In the genomic region with DNA sequence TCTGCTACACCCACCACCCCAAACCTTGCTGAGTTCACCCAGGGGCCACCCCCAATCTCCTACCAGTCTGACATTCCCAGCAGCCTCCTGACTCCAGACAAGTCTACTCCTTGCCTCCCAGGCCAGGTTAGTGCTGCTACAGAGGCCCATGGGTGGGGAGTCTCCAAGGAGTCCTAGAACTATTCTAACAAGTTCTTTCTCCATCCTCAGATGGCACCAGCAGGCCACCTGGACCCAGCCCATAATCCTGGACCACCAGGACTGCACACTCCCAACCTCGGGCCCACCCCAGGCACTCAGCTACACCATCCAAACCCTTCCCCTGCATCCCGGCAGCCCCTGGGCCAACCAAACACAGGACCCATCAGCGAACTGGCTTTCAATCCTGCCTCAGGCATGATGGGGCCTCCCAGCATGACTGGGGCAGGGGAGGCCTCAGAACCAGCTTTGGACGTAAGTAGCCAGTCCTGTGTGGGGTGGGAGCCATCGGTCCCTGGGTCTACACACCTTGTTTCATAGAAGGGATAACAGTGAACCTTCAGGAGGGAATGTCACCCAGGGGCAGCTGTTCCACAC, we compare ENCODE assay signal across 15 mouse cellular contexts. TPM values are rescaled to one million over a fixed set of nuclear protein-coding genes. Genes with fewer than 3 reads are reported as not detected.
DNase-seq lines count a peak whose midpoint lies in the region; ATAC-seq and TF ChIP-seq lines count a peak whose summit lies in the region.
"Had no signal": no experiment of that assay in that cellular context is flagged by ENCODE, and none has a peak within 500 bp of the region (broad histone marks: within the 10 kb centered on the region; RNA-seq: fewer than 3 reads in every experiment).

No protein-coding gene starts in this region.

- H3K4me1 ChIP-seq in heart, postnatal 0 days (ENCODE audit: control insufficient read depth, insufficient read depth) = peaks cover 34% of the 10 kb centered on the region
- peaks cover 30% of the 10 kb centered on the region for H3K4me1 ChIP-seq in lung, embryonic 16.5 days (replicated peaks; ENCODE audit: control insufficient read depth, insufficient read depth, low read length)
- peaks cover 34% of the 10 kb centered on the region for H3K4me1 ChIP-seq in stomach, embryonic 16.5 days (ENCODE audit: control insufficient read depth, insufficient read depth, low read length)

- no peak overlapping the region for H3K4me3 ChIP-seq in heart, postnatal 0 days (ENCODE audit: low read depth, low read length)
- no peak overlapping the region for H3K4me3 ChIP-seq in lung, embryonic 16.5 days (ENCODE audit: low read length)
- no peak overlapping the region for H3K4me3 ChIP-seq in stomach, embryonic 16.5 days (replicated peaks; ENCODE audit: low read length)
- H3K4me3 ChIP-seq: kidney, embryonic 15.5 days; liver, embryonic 12.5 days had no signal

- H3K36me3 ChIP-seq in heart, postnatal 0 days (replicated peaks; ENCODE audit: control insufficient read depth, insufficient read depth, low read length) = peaks cover 66% of the 10 kb centered on the region
- H3K36me3 ChIP-seq in lung, embryonic 16.5 days (ENCODE audit: control insufficient read depth, insufficient read depth, low read length) = peaks cover 41% of the 10 kb centered on the region
- peaks cover 16% of the 10 kb centered on the region for H3K36me3 ChIP-seq in stomach, embryonic 16.5 days (ENCODE audit: control insufficient read depth, insufficient read depth, low read length)

- no peak overlapping the region for H3K9ac ChIP-seq in heart, postnatal 0 days (replicated peaks; ENCODE audit: low read depth, low read length)
- no peak overlapping the region; the same call in 1 of the 2 replicates for H3K9ac ChIP-seq in lung, embryonic 16.5 days (ENCODE audit: low read length)
- H3K9ac ChIP-seq in stomach, embryonic 16.5 days (ENCODE audit: low read length) = peak overlapping the region; percentile 38
- H3K9ac ChIP-seq: kidney, embryonic 15.5 days; liver, embryonic 12.5 days had no signal

- DNase-seq in cerebellum, adult 9-10 months = peak; percentile 36
- DNase-seq in cerebellum, adult 11 months = no peak
- no peak for DNase-seq in heart, postnatal 0 days (ENCODE audit: low spot score)
- no peak for DNase-seq in heart, adult 18-20 months
- no peak for DNase-seq in lung, postnatal 36 days
- DNase-seq in urinary bladder, postnatal 10 days (ENCODE audit: low spot score) = no peak
- DNase-seq: cerebellum, adult 11-12 months; midbrain, embryonic 14.5 days; thymus, postnatal 25 days had no signal

- no peaks in the 10 kb centered on the region for H3K27me3 ChIP-seq in heart, postnatal 0 days (ENCODE audit: control insufficient read depth, insufficient read depth, low read length)
- H3K27me3 ChIP-seq in lung, embryonic 16.5 days (ENCODE audit: control insufficient read depth, insufficient read depth, low read depth, low read length) = no peaks in the 10 kb centered on the region
- H3K27me3 ChIP-seq in stomach, embryonic 16.5 days (ENCODE audit: control insufficient read depth, insufficient read depth, low read length) = no peaks in the 10 kb centered on the region
- H3K27me3 ChIP-seq: kidney, embryonic 15.5 days; liver, embryonic 12.5 days; Patski had no signal

- TF ChIP-seq CTCF in heart, postnatal 0 days (IDR thresholded peaks at IDR 0.05; ENCODE audit: low read depth) = no peak

- TF ChIP-seq EP300 in heart, postnatal 0 days (IDR thresholded peaks at IDR 0.05; ENCODE audit: low read depth) = no peak

- H3K27ac ChIP-seq in heart, postnatal 0 days (ENCODE audit: low read depth) = peak overlapping the region; percentile 91
- peak overlapping the region; percentile 75; the same call in 1 of the 2 replicates for H3K27ac ChIP-seq in lung, embryonic 16.5 days (ENCODE audit: low read length)
- peak overlapping the region; percentile 95; the same call in 1 of the 2 replicates for H3K27ac ChIP-seq in stomach, embryonic 16.5 days (ENCODE audit: low read length)
- H3K27ac ChIP-seq: liver, embryonic 12.5 days had no signal

- 90% methylated on average over 5 of the region's 5 CpGs for WGBS in heart, postnatal 0 days
- 91% methylated on average over 5 of the region's 5 CpGs for WGBS in lung, embryonic 16.5 days
- WGBS in stomach, embryonic 16.5 days = 95% methylated on average over 5 of the region's 5 CpGs

- H3K4me2 ChIP-seq in heart, postnatal 0 days (ENCODE audit: low read depth, low read length) = no peak overlapping the region
- no peak overlapping the region for H3K4me2 ChIP-seq in lung, embryonic 16.5 days (ENCODE audit: low read depth, low read length)
- no peak overlapping the region for H3K4me2 ChIP-seq in stomach, embryonic 16.5 days (ENCODE audit: low read depth, low read length)
- H3K4me2 ChIP-seq: kidney, embryonic 15.5 days; liver, embryonic 12.5 days had no signal

- H3K9me3 ChIP-seq in heart, postnatal 0 days (replicated peaks; ENCODE audit: control insufficient read depth, low read length) = no peaks in the 10 kb centered on the region
- no peaks in the 10 kb centered on the region for H3K9me3 ChIP-seq in lung, embryonic 16.5 days (ENCODE audit: control insufficient read depth, low read length)
- H3K9me3 ChIP-seq in stomach, embryonic 16.5 days (replicated peaks; ENCODE audit: control insufficient read depth, low read length) = no peaks in the 10 kb centered on the region
- H3K9me3 ChIP-seq: kidney, embryonic 15.5 days; liver, embryonic 12.5 days had no signal

- no peak for ATAC-seq in heart, postnatal 0 days (ENCODE audit: insufficient read depth, low read depth)
- no peak for ATAC-seq in lung, embryonic 16.5 days (ENCODE audit: low read depth)
- no peak for ATAC-seq in stomach, embryonic 16.5 days (ENCODE audit: insufficient read depth, low FRiP score)
- ATAC-seq: forebrain, embryonic 14.5 days; liver, embryonic 12.5 days; Patski had no signal

RNA-seq across cellular contexts. Expression of a gene that starts 11.3 kb away (rescaled TPM):
- total RNA-seq in heart, postnatal 0 days (2014; rRNA removed; ENCODE audit: low replicate concordance) = 2,268 and 2,353 TPM in 2 replicates
- polyA plus RNA-seq in heart, postnatal 0 days (2015; fragmentation: Nextera tagmentation; extraction: Ambion mirVana) = 3,654 and 3,756 TPM in 2 replicates
- total RNA-seq in heart, adult 18-20 months (2021) = 100 to 1,000 TPM; 304 to 366 TPM
- polyA plus RNA-seq in lung, embryonic 16.5 days (2015; fragmentation: Nextera tagmentation; extraction: Ambion mirVana) = 5,388 and 5,620 TPM in 2 replicates
- 4,720 and 4,955 TPM in 2 replicates for polyA plus RNA-seq in stomach, embryonic 16.5 days (2015; fragmentation: Nextera tagmentation; extraction: Ambion mirVana)

RNA-seq across cellular contexts. Expression of a gene that starts 15.0 kb away (rescaled TPM):
- total RNA-seq in heart, postnatal 0 days (2014; rRNA removed; ENCODE audit: low replicate concordance) = 42.3 and 45.4 TPM in 2 replicates
- polyA plus RNA-seq in heart, postnatal 0 days (2015; fragmentation: Nextera tagmentation; extraction: Ambion mirVana) = 6.9 and 7.0 TPM in 2 replicates
- total RNA-seq in heart, adult 18-20 months (2021) = 10 to 100 TPM; 33.8 to 37.0 TPM
- polyA plus RNA-seq in lung, embryonic 16.5 days (2015; fragmentation: Nextera tagmentation; extraction: Ambion mirVana) = 9.3 and 10.9 TPM in 2 replicates
- 9.8 and 10.2 TPM in 2 replicates for polyA plus RNA-seq in stomach, embryonic 16.5 days (2015; fragmentation: Nextera tagmentation; extraction: Ambion mirVana)

RNA-seq across cellular contexts. Expression of a gene that starts 40.3 kb away (rescaled TPM):
- total RNA-seq in heart, postnatal 0 days (2014; rRNA removed; ENCODE audit: low replicate concordance) = 106 and 157 TPM in 2 replicates
- 213 and 232 TPM in 2 replicates for polyA plus RNA-seq in heart, postnatal 0 days (2015; fragmentation: Nextera tagmentation; extraction: Ambion mirVana)
- total RNA-seq in heart, adult 18-20 months (2021) = 10 to 100 TPM; 71.4 to 86.8 TPM
- polyA plus RNA-seq in lung, embryonic 16.5 days (2015; fragmentation: Nextera tagmentation; extraction: Ambion mirVana) = 581 and 621 TPM in 2 replicates
- 357 and 363 TPM in 2 replicates for polyA plus RNA-seq in stomach, embryonic 16.5 days (2015; fragmentation: Nextera tagmentation; extraction: Ambion mirVana)
